Mouse (Mus musculus): Measurements from ENCODE around the gene Timm22.

The Timm22 gene

GRCm38 (mm10) chr11:76388711-76389110 is 18.0 kb upstream of the Timm22 start:
- DNase-seq (ENCODE audit: low spot score), result no peak

- no peak for DNase-seq (ENCODE audit: low spot score)
Measured at GRCm38 (mm10) chr11:76392532-76392931, 14.2 kb upstream of the Timm22 start.

DNA sequence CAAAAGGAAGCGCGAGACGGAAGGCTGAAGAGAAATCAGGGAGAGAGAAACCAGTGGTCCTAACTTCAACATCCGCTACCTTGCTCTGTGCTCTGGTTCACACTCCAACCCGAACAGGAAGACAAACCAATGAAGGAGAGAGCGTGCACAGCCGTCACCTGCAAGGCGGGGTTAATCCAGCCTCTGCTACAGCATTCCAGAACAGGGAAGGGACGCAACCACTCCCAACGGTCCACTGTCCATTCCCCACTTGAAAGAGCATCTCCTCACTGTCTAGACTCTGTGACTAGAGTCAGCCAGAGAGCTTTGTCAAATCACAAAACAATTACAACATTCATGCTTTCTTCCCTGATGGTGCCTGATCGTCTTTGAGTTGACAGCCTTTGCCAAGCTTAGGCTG is 13.8 kb upstream of the Timm22 start:
- no peak for DNase-seq (ENCODE audit: low spot score)

- DNase-seq (ENCODE audit: low spot score), result no peak
Measured at GRCm38 (mm10) chr11:76397650-76398311, 9.0 kb upstream of the Timm22 start.

DNA sequence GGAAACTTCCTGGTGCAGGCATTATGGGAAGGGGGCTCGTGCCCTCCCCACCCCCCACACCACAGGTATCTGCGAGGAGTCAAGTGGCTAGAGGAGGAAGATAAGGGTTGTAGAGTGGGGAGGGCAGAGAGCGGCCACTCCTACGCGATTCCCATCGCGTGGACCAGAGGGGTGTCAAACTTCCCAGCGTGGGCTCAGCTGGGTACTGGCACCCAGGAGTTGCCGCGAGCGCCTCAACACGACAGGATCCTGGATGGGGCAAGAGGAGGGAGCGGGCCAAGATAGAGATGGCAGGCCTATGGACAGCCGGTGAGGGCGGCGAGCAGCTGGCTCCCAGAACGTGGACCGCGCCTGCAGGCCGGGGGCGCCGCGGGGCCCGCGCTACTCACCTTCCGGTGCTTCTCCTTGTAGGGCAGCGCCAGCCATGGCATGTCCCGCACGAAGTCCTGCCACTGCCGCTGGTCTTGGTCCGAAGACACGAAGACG is 8.4 kb upstream of the Timm22 start:
- no peak for DNase-seq (ENCODE audit: low spot score)

DNA sequence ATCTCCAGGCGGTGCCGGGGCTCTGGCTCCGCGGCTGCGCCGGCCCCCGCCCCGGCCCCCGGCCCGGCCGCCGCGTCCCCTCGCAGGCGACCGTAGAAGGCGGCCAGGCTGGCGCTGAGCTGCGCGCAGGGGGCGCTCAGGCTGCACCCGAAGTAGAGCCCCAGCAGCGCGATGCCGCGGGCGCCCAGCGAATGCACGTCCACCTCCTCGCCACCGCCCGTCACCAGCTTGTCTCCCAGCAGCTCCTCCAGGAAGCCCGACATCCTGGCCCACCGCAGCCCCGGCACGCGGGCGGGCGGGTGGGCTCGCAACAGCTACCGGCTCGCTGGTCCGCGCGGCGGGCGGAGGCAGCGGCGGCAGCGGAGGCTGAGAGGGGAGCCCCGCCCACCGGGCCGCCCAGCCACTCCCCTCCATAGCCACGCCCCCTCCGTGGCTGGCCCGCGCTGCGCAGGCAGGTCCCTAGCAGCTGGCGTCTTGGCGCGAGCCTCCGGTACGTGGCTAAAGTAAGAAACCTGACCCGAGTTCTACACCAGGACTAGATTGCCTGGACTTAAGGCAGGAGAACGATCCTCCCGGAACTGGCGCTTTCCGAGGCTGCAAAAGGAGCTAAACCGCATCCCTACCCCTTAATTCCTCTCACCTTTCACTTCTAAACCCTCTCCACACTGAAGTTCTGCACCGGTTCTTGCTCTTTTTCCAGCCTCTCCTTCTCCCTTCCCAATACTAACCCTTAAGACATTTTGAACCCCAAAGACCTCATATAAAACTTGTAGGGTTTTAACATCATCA is 7.8 kb upstream of the Timm22 start, which contains the start of gene Nxn:
Gene Nxn, minus strand, starts transcription at position 343 of the 789 bp plus-strand sequence.
- peak; percentile 86 for DNase-seq (ENCODE audit: low spot score)

DNA sequence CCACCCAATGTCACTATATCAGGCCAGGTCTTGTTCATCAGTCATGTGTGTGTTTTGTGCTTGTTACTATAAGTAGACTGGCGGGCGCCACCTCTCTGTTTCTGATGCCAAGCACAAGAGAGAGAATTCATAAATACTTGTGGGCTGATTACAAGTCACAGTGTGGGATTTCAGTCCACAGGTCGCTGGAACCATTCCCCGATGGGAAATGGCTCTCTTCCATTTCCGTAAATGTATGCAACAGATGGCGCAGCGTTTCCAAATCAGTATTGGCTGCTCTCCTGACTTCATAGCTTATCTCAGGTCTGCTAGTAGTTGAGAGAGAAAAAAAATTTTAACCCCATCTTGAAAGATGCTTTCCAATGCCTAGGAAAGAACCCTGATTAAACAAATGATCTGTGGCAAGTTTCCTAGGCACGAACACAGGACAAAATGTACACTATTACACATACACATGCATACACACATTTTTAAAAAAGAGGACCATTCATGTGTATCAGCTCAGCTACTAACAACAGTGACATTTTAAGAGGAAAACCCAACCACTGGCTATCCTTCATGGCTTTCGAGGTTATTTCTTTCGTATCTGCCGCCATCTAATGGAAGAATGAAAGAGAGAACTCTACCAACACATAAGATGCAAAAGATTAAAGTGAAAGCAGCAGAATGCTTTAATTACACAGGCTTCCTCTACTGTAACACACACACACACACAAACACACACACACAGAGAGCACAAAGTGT is 7.0 kb upstream of the Timm22 start:
- no peak for DNase-seq (ENCODE audit: low spot score)

DNA sequence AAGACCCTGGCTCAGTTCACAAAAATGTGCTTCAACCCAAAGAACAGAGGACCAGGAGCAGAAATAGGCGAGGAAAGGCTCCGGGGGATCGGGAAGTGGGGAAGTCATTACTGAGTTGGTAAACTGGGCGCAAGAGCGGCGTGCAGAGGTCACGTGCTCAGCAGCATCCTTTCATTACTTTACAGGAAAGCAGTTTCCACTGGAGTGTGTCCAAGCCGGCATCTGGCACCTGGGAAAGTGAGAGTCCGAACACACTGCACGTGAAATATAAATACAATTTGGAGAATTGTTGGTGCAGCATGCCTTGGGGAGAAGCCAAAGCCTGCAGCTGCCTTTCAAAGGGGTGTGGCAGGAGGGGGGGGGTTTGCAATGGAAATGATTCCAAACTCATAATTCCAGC is 5.4 kb upstream of the Timm22 start:
- no peak for DNase-seq (ENCODE audit: low spot score)

GRCm38 (mm10) chr11:76405113-76405512 is 1.6 kb upstream of the Timm22 start:
- no peak for DNase-seq (ENCODE audit: low spot score)

GRCm38 (mm10) chr11:76405626-76406264 is 1.0 kb upstream of the Timm22 start:
- no peak for DNase-seq (ENCODE audit: low spot score)

- DNase-seq (ENCODE audit: low spot score), result no peak
Measured at GRCm38 (mm10) chr11:76410826-76411225, 4.1 kb downstream of the Timm22 start.

DNA sequence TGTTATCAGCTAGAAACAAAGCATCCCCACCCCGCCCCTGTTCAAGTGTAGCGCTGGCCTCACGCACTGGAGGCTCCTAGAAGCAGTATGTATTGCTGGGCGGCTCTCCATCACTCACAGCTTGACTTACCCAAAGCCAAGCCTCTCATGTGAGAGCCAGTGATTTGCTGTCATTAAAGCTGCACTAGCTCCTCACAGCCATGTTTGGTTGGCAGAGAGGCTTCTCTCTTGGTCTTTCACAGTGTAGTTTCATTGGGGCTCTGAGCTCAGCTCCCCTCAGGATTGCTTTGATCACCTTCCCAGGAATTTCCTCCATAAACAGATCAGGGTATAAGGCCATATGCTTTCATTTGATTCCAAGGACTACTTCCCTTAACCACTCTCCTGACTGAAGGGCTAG is 6.5 kb downstream of the Timm22 start:
- DNase-seq (ENCODE audit: low spot score), result no peak

DNA sequence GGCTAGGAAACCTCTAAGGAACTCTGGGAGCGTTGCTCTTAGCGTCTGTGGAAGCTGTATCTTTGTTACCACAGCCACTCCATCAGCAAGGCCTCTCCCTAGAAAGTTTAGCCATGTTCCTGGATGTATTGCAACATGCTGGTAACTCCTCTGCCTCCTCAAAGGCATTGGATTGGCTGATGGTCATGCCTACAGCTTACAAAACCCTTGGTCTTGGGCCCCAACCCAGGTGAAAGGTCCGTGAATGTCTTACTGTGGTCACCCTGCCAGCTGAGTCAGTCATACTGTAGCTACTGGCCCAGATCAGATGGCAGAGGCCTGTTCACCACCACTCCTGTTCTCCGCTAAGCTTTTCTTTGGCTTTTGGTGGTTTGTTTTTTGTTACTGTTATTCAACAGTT is 8.2 kb downstream of the Timm22 start:
- DNase-seq (ENCODE audit: low spot score), result no peak

DNA sequence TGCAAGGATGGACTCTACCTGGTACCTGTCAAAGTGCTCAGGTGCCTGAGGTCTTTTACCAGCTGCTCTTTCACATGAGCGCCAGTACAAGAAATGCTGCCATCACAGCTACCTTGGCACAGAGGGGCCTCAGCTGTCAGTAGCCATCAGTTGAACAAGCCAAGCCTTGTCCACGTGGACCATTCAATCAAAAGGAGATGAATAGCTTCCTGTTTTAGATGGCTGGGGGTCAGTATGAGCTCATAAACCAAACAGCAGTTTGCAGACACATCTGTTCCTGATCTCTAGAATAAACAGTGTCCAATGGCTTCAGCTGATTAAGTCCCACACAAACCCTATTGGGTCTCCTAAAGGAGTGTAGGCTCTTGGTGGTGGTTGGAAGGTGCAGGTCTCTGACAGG is 9.2 kb downstream of the Timm22 start:
- DNase-seq (ENCODE audit: low spot score), result no peak

DNA sequence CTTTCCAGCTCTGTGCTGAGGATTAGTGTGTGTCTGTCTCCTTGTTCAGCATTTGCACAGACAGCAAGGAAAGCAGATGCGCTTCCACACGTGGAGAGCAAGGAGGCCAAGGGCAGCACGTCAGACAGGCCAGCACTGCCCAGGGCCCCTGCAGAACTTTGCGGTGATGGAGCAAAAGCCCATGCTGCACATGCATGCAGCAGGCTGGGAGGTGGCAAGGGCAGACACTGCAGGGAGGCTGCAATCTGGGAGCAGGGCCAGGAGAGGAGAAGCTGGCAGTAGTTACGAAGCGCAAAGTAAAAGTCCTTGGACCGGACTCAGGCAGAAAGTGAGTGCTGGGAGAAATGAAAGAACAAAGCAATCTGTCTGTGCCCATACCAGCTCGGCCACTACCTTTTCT is 11.7 kb downstream of the Timm22 start:
- peak; percentile 40 for DNase-seq (ENCODE audit: low spot score)

DNA sequence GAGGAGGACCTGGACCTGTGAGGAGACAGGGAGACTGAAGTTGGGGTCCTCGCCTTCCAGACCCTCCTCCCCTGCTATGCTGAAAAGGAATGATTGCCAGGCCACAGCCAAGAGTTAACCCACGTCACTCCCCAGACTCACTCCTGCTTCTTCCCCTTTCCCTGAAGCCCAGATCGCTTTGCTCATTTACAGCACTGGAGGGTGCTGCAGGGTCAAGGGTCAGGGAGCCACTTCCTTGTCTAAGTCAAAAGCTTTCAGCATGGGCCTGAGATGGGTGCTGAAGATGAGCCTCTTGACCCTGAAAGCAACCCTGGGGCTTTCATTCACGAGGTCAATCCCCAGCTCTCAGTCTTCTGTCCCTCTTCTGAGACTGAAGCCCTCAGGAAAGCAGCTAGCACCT is 12.4 kb downstream of the Timm22 start:
- DNase-seq (ENCODE audit: low spot score), result no peak

DNA sequence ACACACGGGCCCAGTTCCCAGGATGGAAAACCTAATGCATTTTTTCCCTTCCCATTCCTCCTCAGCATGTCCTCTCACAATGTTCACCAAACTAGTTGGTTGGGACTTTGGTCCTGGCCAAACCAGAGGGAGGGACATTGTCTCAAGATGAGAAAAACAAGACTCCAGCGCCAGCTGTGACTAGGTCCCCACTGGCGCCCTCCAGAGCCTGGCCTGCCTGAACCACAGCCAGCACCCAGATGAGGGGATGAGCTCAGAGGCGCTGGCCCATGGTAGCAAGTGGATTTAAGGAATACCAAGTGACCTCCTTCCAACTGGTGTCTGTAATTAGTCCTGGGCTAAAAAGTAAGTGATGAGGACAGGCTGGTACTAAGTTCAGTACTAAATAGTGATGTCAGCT is 14.1 kb downstream of the Timm22 start:
- DNase-seq (ENCODE audit: low spot score), result no peak

- DNase-seq (ENCODE audit: low spot score), result no peak
Measured at GRCm38 (mm10) chr11:76425749-76426148, 19.0 kb downstream of the Timm22 start.

DNA sequence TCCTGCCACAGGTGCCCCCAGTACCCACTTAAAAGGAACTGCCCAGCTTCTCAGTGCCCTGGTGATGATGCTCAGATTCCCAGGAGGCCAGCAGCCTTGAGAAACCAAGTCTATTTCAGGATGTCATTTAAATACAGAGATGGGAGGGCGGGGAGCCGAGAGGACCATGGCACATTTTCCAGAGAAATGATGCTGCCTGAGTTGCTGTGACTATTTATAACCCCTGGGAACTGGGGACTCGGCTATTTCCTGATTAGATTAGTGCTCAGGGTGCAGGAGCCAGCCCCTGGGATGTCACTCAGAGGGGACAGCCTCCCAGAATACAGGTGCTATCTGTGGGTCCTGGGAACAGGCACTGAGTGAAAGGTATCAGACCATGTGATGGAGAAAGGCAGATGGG is 21.0 kb downstream of the Timm22 start:
- DNase-seq (ENCODE audit: low spot score), result no peak

DNA sequence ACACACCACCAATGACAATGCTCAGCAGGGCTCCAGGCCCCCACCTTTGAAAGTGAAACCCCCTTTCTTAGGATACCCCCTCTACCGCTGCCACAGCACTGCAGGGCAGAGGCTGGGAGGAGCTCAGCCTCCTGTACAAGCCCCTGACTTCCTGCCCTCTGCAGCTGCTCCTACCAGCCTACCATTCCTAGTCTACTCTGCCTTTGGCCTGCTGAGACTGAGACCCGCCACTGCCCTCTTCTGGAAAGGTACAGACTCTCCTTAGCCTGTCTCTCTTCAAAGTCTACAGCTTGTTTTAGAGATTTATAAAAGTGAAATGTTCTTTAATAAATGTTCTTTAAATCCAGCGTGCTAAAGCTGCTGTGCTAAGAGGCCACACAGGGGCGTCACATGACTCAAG is 22.3 kb downstream of the Timm22 start:
- DNase-seq (ENCODE audit: low spot score), result no peak

- no peak for DNase-seq (ENCODE audit: low spot score)
Measured at GRCm38 (mm10) chr11:76429556-76429955, 22.8 kb downstream of the Timm22 start.

GRCm38 (mm10) chr11:76429966-76430631 is 23.3 kb downstream of the Timm22 start:
- peak; percentile 53 for DNase-seq (ENCODE audit: low spot score)

All from ovary, adult 18-20 months (tissue).